Mouse (Mus musculus) adrenal gland, postnatal 10 days (tissue): Measurements from ENCODE around the gene Rpl29. TPM values are rescaled to one million over a fixed set of nuclear protein-coding genes. Genes with fewer than 3 reads are reported as not detected.

ENCODE experiments used
- DNase-seq: peaks from one replicate; pipeline ENCODE4 v3.0.0; 2021; ENCODE audit warnings: mixed read lengths
- long read RNA-seq, 2 experiments: library from polyadenylated mRNA; stranded (forward); transcript quantifications; one replicate each; pipeline ENCODE4 v2.0.0; 2021
- total RNA-seq, 2 experiments: library from RNA; stranded (reverse); gene quantifications; 2 replicates each; pipeline ENCODE4 v1.2.3; 2021

The Rpl29 gene
- 100 to 1,000 TPM; 485 to 490 TPM for total RNA-seq
- long read RNA-seq, experiment 1, transcript Rpl29-201 (4 exons, 710 nt): minor isoform, 26 of 149 reads
- long read RNA-seq, experiment 1, transcript Rpl29-204 (3 exons, 845 nt): minor isoform, 9 of 149 reads
- long read RNA-seq, experiment 1, transcript Rpl29-203 (4 exons, 733 nt): major isoform, 104 of 149 reads
- long read RNA-seq, experiment 1, partial matches to known transcripts: 0 of 149 reads
- long read RNA-seq, experiment 1, other reads (novel, unspliced or antisense): 7 of 149 reads
- long read RNA-seq, experiment 2, transcript Rpl29-201 (4 exons, 710 nt): minor isoform, 17 of 92 reads
- long read RNA-seq, experiment 2, transcript Rpl29-203 (4 exons, 733 nt): major isoform, 63 of 92 reads
- long read RNA-seq, experiment 2, partial matches to known transcripts: 0 of 92 reads
- long read RNA-seq, experiment 2, other reads (novel, unspliced or antisense): 6 of 92 reads

DNA sequence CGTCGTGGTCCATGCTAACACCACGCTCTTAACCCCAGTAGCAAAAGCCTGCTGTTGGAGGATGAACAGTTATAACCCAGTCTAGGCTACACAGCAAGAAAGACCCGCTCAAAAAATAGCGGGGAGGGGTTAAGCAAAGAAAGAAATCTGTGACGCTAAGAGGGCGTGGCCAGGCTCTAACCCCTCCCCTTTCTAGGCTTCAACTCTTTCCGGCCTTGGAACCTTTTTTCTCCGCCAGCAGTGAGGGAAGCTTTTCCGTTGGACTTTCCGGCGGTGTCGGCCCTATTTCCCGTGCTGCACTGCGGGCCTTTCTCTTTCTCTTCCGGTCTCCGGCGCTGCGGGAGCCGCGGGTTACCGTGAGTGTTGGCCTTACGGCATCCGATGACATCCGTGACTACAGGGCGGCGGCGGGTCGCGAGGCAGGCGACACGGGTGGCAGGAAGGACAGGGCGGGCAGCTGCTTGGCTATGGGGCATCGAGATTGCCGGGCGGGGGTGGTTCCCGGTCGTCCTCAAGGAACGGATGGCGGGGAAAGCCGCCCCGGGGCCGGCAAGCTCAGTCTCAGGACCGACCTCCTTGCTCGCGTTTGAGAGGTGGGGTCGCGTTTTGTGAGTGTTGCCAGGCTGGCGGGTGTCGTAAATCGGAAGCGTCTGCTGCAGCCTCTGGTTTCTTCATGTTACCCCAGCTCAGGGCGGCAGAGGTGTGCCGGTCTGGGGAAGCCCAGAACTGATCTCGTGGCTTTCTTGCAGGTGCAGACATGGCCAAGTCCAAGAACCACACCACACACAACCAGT lies at the start of gene Rpl29:
Gene Rpl29, plus strand, starts transcription at position 234 of the 794 bp plus-strand sequence.
- peak; percentile 96 for DNase-seq

DNA sequence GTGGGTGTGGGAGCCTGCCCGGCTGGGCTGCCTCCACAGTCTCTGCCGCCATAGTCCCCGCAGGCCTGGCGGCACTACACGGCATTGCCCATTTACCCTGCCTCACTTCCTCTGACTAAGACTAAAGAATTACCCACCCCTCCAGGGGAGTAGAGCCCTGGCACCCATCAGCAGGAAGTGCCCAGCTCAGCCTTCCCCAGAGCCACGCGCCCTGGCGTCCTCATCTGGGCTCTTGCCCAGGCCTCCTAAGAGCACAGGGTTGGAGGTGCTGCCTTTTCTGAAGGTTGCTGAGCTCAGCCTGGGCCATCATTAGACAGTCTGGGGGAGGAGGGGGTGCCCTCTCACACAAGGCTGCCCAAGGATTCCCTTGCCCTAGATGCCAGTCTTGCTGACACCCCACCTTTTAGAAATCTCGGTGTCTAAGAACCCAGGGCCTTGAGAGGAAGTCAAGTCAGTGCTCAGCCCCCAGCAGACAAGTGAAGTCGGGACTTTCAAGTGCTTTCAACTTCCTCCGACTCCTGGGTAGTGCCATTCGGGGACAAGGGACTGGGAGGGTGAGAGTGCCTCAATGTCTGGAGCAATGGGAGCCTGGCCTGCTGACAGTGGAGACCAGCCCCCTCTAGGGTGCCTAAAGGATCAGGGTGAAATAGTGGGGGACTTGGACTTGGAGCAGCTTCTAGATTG lies 42.9 kb upstream of the Rpl29 start:
- DNase-seq: peak; percentile 67

DNA sequence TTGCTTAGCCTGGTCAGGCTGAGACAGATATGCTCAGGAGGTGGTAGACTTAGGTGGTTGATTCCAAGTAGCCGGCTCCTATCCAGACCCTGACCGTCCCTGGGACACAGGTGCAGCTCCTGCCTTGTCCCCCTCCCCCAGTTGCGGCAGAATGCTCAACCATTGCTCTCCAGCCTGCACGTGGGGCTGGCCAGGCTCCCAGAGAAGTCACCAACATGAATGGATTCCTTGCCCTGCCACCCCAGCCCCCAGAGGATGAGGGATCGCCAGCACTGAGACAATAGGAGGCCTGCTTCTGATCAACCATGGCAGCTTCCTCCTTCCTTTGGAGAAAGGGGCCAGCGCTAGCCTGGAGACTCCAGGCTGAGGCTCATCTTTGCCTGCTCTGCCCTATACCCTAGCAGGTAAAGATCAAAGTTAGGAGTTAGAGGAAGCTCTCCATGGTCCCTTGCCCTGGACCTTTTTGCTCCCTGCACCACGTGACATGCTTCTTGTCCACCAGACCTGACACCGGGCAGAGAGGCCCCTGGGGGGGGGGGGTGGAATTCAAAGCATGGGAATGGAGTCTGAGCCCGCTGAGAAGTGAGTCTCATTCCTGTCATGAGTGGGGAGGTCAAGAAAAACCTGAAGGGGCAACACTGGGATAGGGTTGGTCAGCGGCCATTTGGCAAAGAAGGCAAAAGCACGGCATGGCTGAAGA lies 36.3 kb upstream of the Rpl29 start:
- no peak for DNase-seq

DNA sequence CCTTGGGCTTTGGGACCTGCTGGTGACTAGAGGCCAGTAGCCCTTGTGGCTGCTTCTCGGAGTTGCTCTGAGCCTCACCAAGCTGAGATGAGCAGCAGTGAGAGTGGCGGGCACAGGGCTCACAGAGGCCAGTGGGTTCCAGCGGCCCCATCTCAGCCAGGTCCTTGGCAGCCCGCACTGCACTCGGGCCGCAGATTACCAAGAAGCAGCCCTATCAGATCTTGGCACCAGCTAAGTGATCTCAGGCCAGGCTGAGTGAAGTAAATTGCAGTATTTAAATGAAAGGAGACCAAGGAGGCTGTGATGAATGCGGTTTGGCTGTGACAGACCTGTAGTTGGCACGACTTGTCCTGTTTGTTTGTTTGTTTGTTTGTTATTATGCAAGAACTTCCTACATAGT lies 35.7 kb upstream of the Rpl29 start:
- no peak for DNase-seq

DNA sequence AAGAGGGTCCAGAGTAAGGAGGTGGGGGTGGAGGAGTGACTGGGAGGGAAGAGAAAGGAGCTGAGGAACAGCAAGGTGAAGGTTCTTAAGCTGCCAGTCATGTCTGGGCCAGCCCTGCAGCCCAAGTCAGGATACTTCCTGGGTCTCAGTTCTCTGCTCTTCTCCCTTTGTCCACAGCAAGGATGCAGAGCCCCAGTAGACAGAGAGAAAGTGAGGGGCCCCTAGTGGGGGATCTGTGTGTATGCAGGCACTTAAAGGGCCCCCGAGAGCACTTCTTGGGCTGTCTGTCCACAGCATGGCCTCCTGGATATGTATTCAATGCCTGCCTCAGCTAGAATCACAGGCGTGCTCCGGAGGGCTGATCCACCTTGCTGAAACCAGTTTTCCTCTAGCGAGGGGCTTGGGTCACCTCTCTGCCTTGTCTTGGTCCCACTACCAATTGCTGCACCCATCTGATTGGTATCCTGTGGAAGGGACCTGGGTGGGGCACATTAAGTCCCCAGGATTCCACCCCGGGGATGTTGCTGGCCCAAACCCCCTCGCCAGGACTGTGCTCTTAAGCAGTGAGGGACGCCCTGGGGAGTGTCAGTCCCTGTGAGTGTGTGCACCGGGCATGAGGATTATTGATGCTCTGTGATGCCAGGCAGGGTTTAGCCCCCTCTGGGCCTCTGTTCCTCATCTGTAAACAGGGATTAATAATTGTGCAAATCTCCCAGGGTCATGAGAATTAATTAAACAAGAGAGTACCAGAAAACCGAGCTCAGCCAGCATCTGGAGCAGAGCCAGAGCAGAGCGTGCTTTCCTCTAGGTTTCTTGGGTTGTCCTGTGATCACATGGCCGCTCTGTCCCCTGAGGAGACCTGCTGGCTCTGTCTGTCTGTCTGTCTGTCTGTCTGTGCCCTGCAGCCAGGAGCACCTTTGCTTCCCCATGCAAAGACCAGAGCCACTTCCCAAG lies 34.3 kb upstream of the Rpl29 start:
- peak; percentile 36 for DNase-seq

DNA sequence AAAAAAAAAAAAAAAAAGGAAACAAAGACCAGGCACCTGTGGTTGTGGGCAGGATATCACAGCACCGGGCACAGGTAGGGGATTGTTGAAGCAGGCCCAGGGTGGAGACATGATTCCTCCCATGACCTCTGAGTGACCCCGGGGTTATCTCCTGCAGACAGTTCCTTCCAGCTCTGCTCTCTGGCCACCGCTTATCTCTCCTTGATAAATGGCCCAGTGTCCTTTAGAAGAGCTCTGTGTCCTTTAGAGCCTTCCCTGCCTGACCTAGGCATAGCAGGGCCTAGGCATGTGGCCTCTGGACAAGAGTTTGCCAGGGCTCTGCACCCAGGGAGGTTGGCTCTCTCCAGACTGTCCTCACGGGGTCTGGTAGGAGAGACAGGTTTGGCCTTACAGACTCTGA lies 31.5 kb upstream of the Rpl29 start:
- DNase-seq: no peak

DNA sequence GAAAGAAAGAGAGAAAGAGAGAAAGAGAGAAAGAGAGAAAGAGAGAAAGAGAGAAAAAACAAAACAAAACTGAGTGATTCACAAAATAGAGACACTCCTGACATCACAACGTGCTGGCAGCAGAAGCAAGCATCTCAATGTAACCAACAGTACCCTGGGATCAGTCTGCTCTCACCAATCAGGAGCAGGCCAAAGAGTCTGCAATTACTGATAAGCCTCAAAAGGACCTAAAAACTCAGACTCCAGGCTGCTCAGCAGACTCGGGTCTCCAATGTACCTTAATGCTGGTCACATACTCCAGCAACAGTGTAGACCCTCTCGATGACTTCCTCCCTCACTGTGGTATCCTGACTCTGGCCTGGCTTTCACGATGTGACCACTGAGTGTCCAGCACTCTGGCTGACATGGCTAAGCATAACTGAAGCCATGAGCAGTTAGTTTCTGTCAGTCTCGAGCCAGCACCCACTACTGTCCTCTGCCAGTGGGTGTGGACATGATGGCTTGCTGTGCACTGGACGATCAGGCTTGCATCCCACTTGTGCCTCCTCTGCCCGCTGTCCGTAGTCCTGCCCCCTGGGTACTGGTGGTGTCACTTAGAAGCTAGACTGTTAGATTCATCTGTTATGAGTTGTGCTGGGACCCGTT lies 30.5 kb upstream of the Rpl29 start:
- DNase-seq: no peak

DNA sequence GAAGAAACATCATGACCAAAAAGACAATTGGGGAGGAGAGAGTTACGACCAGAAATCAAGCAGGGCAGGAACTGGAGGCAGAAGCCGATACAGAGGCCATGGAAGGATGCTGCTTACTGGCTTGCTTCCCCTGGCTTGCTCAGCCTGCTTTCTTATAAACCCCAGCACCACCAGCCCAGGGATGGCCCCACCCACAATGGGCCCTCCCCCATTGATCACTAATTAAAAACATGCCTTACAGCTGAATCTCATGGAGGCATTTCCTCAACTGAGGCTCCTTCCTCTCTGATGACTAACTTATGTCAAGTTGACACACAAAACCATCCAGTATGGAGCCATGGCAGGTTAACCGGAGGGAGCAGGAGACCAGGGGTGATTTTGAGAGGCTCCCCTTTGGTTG lies 29.4 kb upstream of the Rpl29 start:
- no peak for DNase-seq

DNA sequence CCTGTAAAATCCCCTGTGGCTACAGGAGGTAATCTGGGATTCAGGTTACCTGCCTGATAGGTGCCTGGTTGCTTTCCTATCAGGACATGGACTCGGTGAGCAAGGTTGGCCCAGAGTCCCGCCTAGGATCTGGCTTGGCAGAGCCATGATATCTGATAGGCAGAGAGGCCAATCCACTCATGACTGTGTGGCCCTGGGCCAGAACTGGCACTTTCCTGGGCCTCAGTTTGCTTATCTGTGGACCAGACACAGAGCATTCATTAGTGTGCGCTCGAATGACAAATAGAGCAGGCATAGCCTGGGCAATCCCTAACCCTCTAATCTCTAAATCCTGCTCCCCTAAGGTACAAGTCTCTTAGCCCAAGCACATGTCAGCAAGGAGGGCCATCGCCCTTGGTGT lies 27.1 kb upstream of the Rpl29 start:
- DNase-seq: no peak

DNA sequence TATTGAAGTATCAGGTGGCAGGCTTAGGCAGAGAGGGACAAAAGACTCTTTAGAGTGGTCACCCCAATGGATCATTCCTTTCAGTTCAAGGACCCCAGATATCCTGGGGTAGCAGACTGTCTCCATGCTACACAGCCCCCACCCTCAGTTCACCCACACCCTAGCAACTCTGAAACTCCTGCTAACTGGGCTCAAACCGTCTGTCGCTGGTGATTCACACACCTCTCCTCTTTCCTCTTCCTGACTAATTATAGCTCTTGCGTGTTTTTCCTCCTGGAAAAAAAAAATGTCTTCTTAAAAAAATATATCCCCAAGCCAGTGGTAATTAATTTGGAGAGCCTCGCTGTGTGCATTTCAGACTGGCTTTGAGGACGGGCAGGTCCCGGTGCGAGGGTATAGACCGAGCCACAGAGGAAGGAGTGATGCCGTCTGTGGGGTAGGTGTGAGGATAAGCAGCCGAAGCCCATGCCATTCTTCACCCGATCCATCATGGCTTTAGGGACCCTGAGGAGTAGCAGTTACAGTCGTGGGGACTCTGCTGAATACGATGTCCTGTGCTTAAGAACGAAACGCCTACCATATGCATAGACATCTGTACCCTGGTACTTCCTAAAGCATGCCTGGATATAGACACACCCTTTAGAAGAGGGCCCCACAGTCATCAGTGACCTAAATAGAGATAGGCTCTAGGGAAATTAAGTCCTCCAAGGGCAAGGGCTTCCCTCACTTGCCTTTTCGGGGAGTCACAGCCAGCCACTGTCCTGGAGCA lies 26.5 kb upstream of the Rpl29 start:
- DNase-seq: no peak

DNA sequence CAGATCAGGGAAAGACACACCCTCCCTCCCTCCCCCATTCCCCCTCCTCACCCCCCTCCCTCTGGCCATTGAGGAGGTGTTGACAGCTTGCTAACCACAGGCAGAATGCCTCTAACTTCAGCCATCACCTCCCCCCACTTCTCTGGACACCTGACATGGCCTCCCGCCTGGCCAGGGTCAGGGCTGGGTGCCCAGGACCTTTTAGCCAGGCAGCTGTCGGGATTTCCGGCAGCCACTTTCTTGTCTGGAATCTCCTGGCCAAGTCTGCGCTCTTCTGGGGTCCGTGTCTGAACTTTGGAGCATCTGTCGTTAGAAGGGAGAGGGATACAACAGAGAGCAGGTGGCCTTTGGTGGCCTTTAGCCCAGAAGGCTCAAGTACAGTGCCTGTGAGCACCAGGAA lies 24.0 kb upstream of the Rpl29 start:
- no peak for DNase-seq

DNA sequence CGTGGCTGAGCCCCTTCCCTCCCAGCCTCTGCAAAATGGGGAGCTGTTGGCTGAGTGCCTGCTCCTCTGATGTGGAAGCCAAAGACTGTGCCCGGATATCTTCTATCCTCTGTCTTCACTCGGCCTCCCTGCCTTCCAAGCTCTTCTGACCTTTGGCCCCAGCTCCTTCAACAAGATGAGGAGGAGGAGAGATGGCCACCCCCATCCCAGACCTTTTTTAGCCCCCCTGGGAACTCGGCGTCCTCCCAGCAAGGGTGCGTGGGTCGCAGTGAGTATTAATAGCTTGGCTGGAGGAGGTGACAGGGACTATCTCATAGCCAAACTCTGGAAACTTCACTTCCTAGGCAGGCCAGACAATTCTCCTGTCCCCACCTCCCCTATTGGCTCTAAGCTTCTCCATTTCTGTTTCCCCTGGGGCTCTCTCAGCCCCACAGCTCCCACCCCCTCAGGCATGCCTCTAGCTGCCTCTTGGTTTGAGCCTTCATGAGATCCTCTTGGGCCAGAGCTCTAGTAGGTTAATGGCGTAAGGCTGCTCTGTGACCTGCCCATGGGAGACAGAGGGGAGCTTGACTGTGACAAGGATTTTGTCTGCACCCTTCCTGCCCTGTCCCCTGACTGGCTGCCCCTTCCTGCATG lies 22.7 kb upstream of the Rpl29 start:
- DNase-seq: peak; percentile 43

DNA sequence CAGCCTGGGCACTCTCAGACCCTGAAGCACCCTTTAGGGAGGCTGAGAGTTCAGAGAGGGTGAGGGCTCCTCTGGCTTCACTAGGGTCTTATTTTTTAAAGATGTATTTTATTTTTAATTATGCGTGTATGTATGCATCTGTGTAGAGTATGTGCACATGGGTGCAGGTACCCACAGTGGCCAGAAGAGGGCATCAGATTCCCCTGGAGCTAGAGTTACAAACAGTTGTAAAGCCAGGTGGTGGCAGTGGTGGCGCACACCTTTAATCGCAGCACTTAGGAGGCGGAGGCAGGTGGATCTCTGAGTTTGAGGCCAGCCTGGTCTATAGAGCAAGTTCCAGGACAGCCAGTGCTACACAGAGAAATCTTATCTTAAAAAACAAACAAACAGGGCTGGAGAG lies 20.2 kb upstream of the Rpl29 start:
- DNase-seq: no peak

DNA sequence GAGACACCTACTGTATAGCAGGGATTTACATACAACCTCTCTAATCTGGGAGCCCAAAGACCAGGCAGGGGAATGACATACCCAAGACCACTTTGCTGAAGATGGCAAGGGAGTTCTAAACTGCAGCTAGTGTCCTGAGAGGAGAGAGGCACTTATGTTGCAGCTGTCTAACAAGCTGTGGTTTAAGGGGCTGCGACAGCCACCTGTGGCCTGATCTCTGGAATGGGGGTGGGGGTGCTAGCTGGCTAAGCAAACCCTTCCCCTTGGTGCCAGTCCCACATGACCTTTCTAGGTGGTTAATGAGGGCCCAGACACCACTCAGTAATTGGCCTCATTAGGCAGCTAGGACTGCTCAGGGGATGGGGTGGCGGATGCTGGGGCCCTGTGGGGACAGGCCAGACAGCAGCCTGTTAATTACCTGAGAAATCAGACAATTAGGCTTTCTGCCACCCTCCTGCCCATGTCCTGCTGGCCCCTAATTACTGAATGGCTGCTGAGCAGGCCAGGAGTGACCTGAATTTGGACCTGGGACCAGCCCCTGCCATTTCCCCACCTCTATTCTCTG lies 19.1 kb upstream of the Rpl29 start:
- no peak for DNase-seq

DNA sequence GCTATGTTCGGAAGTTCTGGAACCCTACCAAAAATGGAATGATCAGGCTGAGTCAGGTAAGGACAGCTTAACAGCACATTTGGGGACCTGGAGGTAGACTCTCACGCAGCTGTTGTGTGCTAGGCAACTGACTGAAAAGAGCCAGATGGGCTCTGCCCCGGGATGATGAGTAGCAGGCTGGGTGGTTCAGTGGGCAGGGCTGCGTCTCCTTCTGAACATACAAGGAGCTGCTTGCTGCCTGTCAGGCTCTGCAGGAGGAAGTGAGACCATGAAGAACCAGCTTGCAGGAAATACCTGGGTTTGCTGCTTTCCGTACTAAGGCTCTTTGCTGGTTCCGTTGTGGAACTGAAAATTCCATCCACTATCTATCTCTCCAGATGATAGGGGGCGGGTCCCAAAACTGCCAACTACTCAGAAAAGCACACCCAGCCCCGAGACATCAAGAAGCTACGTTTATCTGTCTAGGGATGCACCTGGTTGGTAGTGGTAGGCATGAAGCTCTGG lies 18.1 kb upstream of the Rpl29 start:
- no peak for DNase-seq

DNA sequence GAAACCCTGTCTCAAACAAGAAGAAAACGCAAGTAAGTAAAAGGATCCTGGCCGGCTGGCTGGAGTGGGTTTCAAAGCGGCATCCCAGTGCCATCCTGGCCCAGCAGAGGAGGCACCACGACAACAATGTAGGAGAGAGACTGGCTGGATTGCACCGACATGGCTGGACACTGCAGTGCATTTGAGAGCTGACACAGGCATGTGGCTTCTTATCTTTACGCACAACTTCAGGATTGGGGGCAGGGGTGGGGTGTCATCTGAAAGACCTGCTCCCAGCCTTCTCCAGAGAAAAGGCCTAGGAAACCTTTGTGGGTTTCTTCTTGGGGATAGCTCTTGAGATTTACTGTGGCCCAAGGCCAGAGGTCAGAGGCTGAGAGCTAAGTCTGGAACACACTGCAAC lies 17.5 kb upstream of the Rpl29 start:
- DNase-seq: no peak

DNA sequence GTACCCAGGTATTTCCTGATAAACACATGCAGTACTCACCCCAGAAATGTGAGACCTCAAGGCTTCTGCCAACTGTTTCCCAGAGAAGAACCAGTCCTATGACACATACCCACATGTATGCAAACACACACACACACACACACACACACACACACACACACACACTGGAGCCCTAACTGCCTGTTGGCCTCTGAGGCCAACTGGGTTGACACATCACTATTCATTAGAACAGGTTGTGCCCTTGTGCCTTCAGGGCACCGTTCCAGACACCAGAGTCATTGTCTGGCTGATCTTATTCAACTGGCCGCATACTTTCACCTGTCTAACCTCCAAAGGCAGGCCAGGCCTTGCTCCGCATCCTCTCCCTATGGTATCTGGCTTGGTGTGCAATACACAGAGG lies 17.0 kb upstream of the Rpl29 start:
- DNase-seq: no peak

DNA sequence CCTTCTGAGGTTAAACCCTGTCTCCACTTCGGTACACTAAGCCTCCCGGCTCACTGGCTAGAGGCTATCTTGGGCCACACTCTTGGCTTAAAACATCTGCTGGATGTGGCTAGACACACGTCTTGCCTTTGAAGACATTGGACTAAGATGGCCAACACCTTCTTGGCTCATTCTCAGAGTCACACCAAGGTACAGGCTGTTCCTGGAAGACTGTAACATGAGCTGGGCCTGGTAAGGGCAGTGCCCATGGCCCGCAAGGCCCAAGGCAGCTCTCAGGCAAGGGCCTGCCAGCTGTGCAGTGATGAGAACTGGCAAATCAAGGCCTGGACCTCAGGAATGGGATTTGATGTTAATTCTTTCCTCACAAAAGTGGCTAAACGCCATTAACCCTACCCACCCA lies 15.6 kb upstream of the Rpl29 start:
- DNase-seq: no peak

DNA sequence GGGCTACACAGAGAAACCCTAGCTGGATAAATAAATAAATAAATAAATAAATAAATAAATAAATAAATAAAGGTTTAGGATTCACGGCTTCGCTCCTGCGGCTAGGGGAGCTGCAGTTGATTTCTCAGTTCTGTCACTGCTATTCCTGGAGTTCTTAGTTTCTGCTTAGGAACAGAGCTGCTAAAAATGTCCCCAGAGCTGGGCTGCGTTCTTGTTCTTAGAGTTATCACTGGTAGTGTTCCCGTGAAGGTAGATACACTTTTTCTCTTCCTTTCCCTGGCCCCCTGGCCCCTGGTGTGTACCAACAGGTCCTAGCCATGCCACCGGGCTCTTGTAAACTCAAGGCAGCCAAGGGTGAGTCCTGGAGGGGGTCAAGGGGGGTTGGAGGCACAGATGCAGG lies 12.4 kb upstream of the Rpl29 start:
- no peak for DNase-seq
